Mouse (Mus musculus): ENCODE data around the gene 1700061G19Rik.

1700061G19Rik gene

GRCm38 (mm10) chr17:56929101-56929500 is 53.8 kb downstream of the 1700061G19Rik start:
- no peak for DNase-seq (ENCODE audit: low spot score in 2 of 2)

- DNase-seq (ENCODE audit: low spot score in 2 of 2): no peak
Measured at GRCm38 (mm10) chr17:56929530-56929929, 54.3 kb downstream of the 1700061G19Rik start.

DNA sequence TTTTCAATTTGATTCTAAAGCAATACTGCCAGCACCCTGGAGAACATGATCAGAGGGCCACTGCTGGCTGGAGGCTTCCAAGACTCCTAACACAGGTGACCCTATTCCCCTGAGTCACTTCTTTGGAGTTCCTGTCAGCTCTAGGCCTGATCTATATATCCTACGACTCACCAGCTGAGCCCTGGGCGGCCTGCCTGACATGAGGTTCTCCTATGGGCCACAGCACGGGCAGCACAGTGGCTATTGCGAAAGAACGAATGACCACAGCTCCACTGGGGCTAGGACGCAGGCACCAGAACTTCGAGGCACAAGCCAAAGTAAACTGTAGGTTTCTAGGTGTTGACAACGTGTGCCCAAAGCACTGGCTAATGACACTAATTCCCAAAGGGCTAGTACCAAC is 54.7 kb downstream of the 1700061G19Rik start:
- no peak for DNase-seq (ENCODE audit: low spot score in 2 of 2)

DNA sequence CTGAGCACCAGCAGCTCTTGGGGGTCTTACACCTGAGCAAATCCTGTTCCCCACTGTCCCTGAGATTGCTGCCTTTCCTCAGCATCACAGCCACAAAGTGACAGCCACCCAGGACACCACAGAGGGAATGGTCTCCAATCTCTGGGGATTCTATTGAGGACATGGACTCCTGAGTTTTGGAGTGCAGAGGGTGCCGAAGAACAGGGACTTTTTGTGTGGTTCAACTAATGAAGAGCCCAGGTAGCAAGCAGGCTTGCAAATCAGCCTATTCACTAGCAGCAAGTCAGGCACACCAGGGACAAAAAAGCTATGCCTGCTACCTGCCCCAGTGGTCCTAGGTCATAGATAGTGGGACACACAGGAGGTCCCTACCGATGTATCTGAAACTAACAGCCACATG is 58.1 kb downstream of the 1700061G19Rik start:
- no peak for DNase-seq (ENCODE audit: low spot score in 2 of 2)

GRCm38 (mm10) chr17:56934545-56935330 is 59.5 kb downstream of the 1700061G19Rik start:
- peak in 1 of 2 experiments; percentile 12 for DNase-seq (ENCODE audit: low spot score in 2 of 2)

GRCm38 (mm10) chr17:56935363-56936131 is 60.3 kb downstream of the 1700061G19Rik start, which contains the start of gene Mllt1:
Mllt1 (minus strand) TSS chr17:56935415.
- DNase-seq (ENCODE audit: low spot score in 2 of 2): peak; percentile 99

DNA sequence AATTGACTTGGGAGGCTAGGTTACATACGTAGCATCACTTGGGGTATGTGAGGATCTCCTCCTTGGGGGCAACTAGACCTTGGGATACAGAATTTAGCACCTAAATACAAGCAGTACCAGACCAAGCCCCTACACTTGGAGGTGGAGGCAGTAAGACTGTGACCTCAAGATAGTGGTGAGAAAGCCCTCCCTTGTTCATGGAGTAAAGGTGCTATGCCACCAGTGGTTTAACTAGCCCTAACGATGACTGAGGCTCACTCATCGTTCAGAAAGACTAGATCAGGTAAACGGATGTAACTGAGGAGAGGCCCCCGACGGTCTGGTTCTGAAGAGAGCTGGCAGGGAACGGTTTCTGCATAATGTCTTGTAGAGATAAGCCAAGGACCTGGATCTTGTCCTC is 61.5 kb downstream of the 1700061G19Rik start:
- DNase-seq (ENCODE audit: low spot score in 2 of 2): no peak
